Mouse (Mus musculus) kidney, adult 2 months (tissue): ENCODE data around the gene Npr3. TPM values are rescaled to one million over a fixed set of nuclear protein-coding genes. Genes with fewer than 3 reads are reported as not detected.

Experiments
- DNase-seq: peaks from one replicate; pipeline ENCODE4 v3.0.0; 2021
- H3K27ac ChIP-seq: fragments of 200-500 bp; 2 replicates; pipeline ENCODE4 v1.5.1; 2012; ENCODE audit warnings: low read depth, low read length, control low read depth, inconsistent platforms; ENCODE audit not compliant: insufficient read depth
- H3K27me3 ChIP-seq: fragments of 200-500 bp; replicated peaks from 2 replicates; pipeline ENCODE4 v1.6.1; 2012; ENCODE audit warnings: mild to moderate bottlenecking, moderate library complexity, low read length, inconsistent platforms; ENCODE audit not compliant: control insufficient read depth, insufficient read depth
- H3K36me3 ChIP-seq: fragments of 200-500 bp; 2 replicates; pipeline ENCODE4 v1.6.1; 2012; ENCODE audit warnings: mild to moderate bottlenecking, moderate library complexity, low read length, inconsistent platforms; ENCODE audit not compliant: control insufficient read depth, insufficient read depth
- H3K4me1 ChIP-seq: fragments of 200-500 bp; 2 replicates; pipeline ENCODE4 v1.6.1; 2011; ENCODE audit warnings: low read length; ENCODE audit not compliant: control insufficient read depth, insufficient read depth
- H3K4me3 ChIP-seq: fragments of 200-500 bp; 2 replicates; pipeline ENCODE4 v1.5.1; 2011; ENCODE audit warnings: mild to moderate bottlenecking, low read depth, low read length, control low read depth; ENCODE audit not compliant: insufficient read depth
- CTCF ChIP-seq: fragments of 200-500 bp; conservative IDR thresholded peaks from 2 replicates; pipeline ENCODE4 v1.5.1; 2011; ENCODE audit warnings: low read depth, mild to moderate bottlenecking, control low read depth, low read length, moderate library complexity, mixed read lengths; ENCODE audit not compliant: insufficient read depth, insufficient read length
- POLR2A ChIP-seq: fragments of 200-500 bp; IDR thresholded peaks from one replicate; pipeline ENCODE4 v1.6.1; 2011; ENCODE audit warnings: low read depth, low read length, control low read depth
- WGBS: fragments of 180-500 bp; shearing (Covaris S2); methylation state at CpG from one replicate; pipeline ENCODE4 v1.1.7; 2018; 5-methylcytosine and 5-hydroxymethylcytosine counted together
- polyA plus RNA-seq: library from polyadenylated mRNA; depleted of rRNA; stranded (reverse); fragments of >200 nt; gene quantifications from 2 replicates; pipeline ENCODE4 v1.2.3, GENCODE M21; 2012

Npr3 gene
- polyA plus RNA-seq, 1 experiment, result 6.1 TPM

GRCm38 (mm10) chr15:11881822-11882221 lies 25.3 kb downstream of the Npr3 start:
- 87% methylated on average over 6 of the region's 6 CpGs for WGBS
- no peak overlapping the region for H3K4me3 ChIP-seq
- H3K27ac ChIP-seq, result no peak overlapping the region
- H3K27me3 ChIP-seq, result no peaks in the 10 kb centered on the region
- no peaks in the 10 kb centered on the region for H3K4me1 ChIP-seq
- TF ChIP-seq POLR2A (no peak), CTCF (no peak)
- no peak for DNase-seq
- H3K36me3 ChIP-seq, result no peaks in the 10 kb centered on the region

DNA sequence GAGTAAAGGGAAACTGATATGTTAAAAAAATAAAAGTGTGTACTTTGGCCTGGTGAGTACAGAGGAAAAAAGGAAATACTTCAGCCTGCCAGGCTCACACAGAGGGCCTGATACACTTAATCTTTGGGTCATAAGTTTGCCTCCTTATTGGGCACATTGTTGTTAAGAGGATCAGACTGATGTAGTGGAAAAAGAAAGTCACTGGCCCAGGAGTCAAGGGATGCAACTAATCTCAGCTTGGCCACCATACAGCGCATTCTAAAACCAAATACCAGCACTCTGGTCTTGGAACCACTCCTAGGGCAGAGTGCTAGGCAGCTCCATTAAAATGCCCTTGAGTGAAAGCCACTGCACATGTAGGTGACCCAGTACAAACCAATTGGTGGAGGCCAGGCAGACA lies 28.8 kb downstream of the Npr3 start:
- no peaks in the 10 kb centered on the region for H3K27me3 ChIP-seq
- no peaks in the 10 kb centered on the region for H3K4me1 ChIP-seq
- 95% methylated on average over 1 of the region's 1 CpGs for WGBS
- no peak overlapping the region for H3K27ac ChIP-seq
- TF ChIP-seq POLR2A (no peak), CTCF (no peak)
- H3K4me3 ChIP-seq, result no peak overlapping the region
- DNase-seq, result no peak
- H3K36me3 ChIP-seq, result no peaks in the 10 kb centered on the region

- TF ChIP-seq CTCF (no peak), POLR2A (no peak)
- Histone ChIP-seq H3K27me3 (no peaks in the 10 kb centered on the region), H3K4me3 (no peak overlapping the region), H3K4me1 (no peaks in the 10 kb centered on the region), H3K36me3 (no peaks in the 10 kb centered on the region), H3K27ac (no peak overlapping the region)
- peak; percentile 31 for DNase-seq
- 59% methylated on average over 2 of the region's 2 CpGs for WGBS
These were observed 29.8 kb downstream of the Npr3 start for GRCm38 (mm10) chr15:11877273-11877672.

DNA sequence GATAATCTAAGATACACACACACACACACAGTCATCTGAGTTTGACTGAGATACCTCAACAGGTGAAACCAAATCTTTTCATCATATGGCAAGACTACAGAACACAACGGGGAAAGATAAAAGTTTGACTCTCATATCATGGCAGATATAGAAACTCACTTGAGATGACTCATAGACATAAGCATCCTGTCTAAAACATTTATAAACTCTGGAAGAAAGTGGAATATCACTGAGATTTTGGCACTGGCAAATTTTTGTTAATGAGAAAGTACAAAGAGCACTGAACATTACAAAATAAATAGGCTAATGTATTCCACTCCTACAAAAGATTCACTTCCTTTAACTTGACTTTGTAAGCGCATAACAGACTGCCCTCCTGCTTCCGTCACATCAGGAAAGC lies 40.2 kb downstream of the Npr3 start:
- TF ChIP-seq POLR2A, result no peak
- TF ChIP-seq CTCF, result no peak
- no peak for DNase-seq
- Histone ChIP-seq H3K27me3 (no peaks in the 10 kb centered on the region), H3K4me3 (no peak overlapping the region), H3K27ac (no peak overlapping the region), H3K36me3 (no peaks in the 10 kb centered on the region), H3K4me1 (no peaks in the 10 kb centered on the region)
- WGBS, result 88% methylated on average over 3 of the region's 3 CpGs

- TF ChIP-seq POLR2A, result no peak
- no peak for TF ChIP-seq CTCF
- H3K36me3 ChIP-seq, result no peaks in the 10 kb centered on the region
- no peak for DNase-seq
- no peak overlapping the region for H3K27ac ChIP-seq
- no peaks in the 10 kb centered on the region for H3K4me1 ChIP-seq
- no peak overlapping the region for H3K4me3 ChIP-seq
- 87% methylated on average over 6 of the region's 6 CpGs for WGBS
- no peaks in the 10 kb centered on the region for H3K27me3 ChIP-seq
These were observed 43.6 kb downstream of the Npr3 start for GRCm38 (mm10) chr15:11863540-11863818.

- H3K4me3 ChIP-seq, result no peak overlapping the region
- H3K27me3 ChIP-seq, result no peaks in the 10 kb centered on the region
- H3K27ac ChIP-seq, result no peak overlapping the region
- DNase-seq, result peak; percentile 4
- H3K4me1 ChIP-seq, result no peaks in the 10 kb centered on the region
- TF ChIP-seq CTCF (no peak), POLR2A (no peak)
- H3K36me3 ChIP-seq, result no peaks in the 10 kb centered on the region
- WGBS, result 44% methylated on average over 15 of the region's 15 CpGs
These were observed 44.1 kb downstream of the Npr3 start for GRCm38 (mm10) chr15:11862785-11863539.

DNA sequence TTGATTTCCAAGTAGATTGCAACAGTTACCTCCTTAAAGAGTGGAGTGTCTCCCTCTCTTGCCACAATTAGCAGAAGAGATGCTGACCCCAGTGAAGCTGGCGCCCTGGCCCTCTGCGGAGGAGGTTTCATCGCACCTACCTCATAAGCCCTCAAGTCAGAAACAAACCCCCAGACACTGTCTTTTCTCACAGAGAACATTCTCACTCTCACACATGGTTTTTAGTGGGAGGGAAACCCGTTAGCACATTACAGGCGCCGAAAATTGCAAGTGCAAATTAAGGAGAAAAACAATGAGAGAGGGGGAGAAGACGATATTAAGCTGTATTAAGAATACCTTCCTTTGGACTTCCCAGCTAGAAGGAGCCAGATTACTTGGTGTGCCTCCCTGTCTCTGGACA lies 44.8 kb downstream of the Npr3 start:
- no peak for TF ChIP-seq CTCF
- TF ChIP-seq POLR2A, result no peak
- DNase-seq, result no peak
- Histone ChIP-seq H3K27ac (no peak overlapping the region), H3K27me3 (no peaks in the 10 kb centered on the region), H3K4me3 (no peak overlapping the region), H3K4me1 (no peaks in the 10 kb centered on the region), H3K36me3 (no peaks in the 10 kb centered on the region)
- WGBS, result 83% methylated on average over 7 of the region's 7 CpGs
